Mouse (Mus musculus): Measurements from ENCODE around the gene Pnisr. TPM values are rescaled to one million over a fixed set of nuclear protein-coding genes. Genes with fewer than 3 reads are reported as not detected.
A peak's percentile ranks its signal among the peaks of the same experiment; 100 is the strongest.

Gene Pnisr
- polyA plus RNA-seq, 1 experiment = 137 TPM

GRCm38 (mm10) chr4:21857481-21857880 is 10.1 kb downstream of the Pnisr start:
- TF ChIP-seq POLR2A (IDR thresholded peaks at IDR 0.05; ENCODE audit: low read depth, low read length) (no peak), CTCF (IDR thresholded peaks at IDR 0.05; ENCODE audit: borderline replicate concordance, insufficient read depth, low read length) (no peak)
- Histone ChIP-seq H3K27ac (ENCODE audit: insufficient read depth, low read length) (no peak overlapping the region), H3K4me1 (ENCODE audit: control insufficient read depth, insufficient read depth, low read length) (no peaks in the 10 kb centered on the region), H3K4me3 (ENCODE audit: insufficient read depth, low read length) (no peak overlapping the region)

GRCm38 (mm10) chr4:21865226-21865625 is 17.8 kb downstream of the Pnisr start:
- TF ChIP-seq CTCF (IDR thresholded peaks at IDR 0.05; ENCODE audit: borderline replicate concordance, insufficient read depth, low read length) = no peak
- TF ChIP-seq POLR2A (IDR thresholded peaks at IDR 0.05; ENCODE audit: low read depth, low read length) = no peak

GRCm38 (mm10) chr4:21878776-21879175 is 31.4 kb downstream of the Pnisr start:
- H3K27ac ChIP-seq (ENCODE audit: insufficient read depth, low read length) = peak overlapping the region; percentile 28; the same call in 1 of the 2 replicates
- H3K4me1 ChIP-seq (ENCODE audit: control insufficient read depth, insufficient read depth, low read length) = peaks cover 3% of the 10 kb centered on the region
- H3K4me3 ChIP-seq (ENCODE audit: insufficient read depth, low read length) = no peak overlapping the region; the same call in 1 of the 2 replicates
- no peak for TF ChIP-seq CTCF (IDR thresholded peaks at IDR 0.05; ENCODE audit: borderline replicate concordance, insufficient read depth, low read length)
- no peak for TF ChIP-seq POLR2A (IDR thresholded peaks at IDR 0.05; ENCODE audit: low read depth, low read length)

More at GRCm38 (mm10) chr4:21865226-21865625, 17.8 kb downstream of the Pnisr start:
- Histone ChIP-seq H3K4me1 (ENCODE audit: control insufficient read depth, insufficient read depth, low read length) (no peaks in the 10 kb centered on the region), H3K4me3 (ENCODE audit: insufficient read depth, low read length) (no peak overlapping the region), H3K27ac (ENCODE audit: insufficient read depth, low read length) (no peak overlapping the region)

GRCm38 (mm10) chr4:21879565-21880220 is 32.3 kb downstream of the Pnisr start, which contains the start of gene Coq3:
Gene Coq3 (plus strand): TSS chr4:21879673.
- H3K27ac ChIP-seq (ENCODE audit: insufficient read depth, low read length) = peak within 1 kb of the TSS; percentile 90
- H3K4me3 ChIP-seq (ENCODE audit: insufficient read depth, low read length) = peak within 1 kb of the TSS; percentile 66
- TF ChIP-seq POLR2A (IDR thresholded peaks at IDR 0.05; ENCODE audit: low read depth, low read length) (peak; percentile 70), CTCF (IDR thresholded peaks at IDR 0.05; ENCODE audit: borderline replicate concordance, insufficient read depth, low read length) (no peak)
- peaks cover 3% of the 10 kb centered on the region for H3K4me1 ChIP-seq (ENCODE audit: control insufficient read depth, insufficient read depth, low read length)

GRCm38 (mm10) chr4:21882806-21883205 is 35.4 kb downstream of the Pnisr start:
- TF ChIP-seq POLR2A (IDR thresholded peaks at IDR 0.05; ENCODE audit: low read depth, low read length) (no peak), CTCF (IDR thresholded peaks at IDR 0.05; ENCODE audit: borderline replicate concordance, insufficient read depth, low read length) (no peak)
- Histone ChIP-seq H3K4me3 (ENCODE audit: insufficient read depth, low read length) (no peak overlapping the region), H3K27ac (ENCODE audit: insufficient read depth, low read length) (no peak overlapping the region), H3K4me1 (ENCODE audit: control insufficient read depth, insufficient read depth, low read length) (peaks cover 3% of the 10 kb centered on the region)

DNA sequence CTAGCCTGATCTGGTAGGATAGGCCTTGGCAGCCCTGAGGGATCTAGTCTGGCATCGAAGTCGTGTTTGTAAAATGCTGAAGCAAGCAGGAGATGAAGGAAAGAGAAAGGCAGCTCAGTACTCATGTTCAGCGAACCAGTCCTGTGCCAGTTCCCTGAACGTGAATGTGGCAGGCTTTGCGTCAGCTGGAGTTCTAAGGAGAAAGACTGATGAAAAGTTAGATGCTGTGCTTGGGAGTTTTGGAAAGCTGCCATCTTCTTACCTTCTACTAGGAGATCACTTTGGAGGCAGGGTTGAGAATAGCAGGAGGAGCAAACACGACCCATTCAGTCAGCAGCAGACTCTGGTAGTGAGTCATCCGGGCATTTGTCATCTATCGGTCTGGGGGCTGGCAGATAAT is 38.4 kb downstream of the Pnisr start:
- Histone ChIP-seq H3K4me3 (ENCODE audit: insufficient read depth, low read length) (no peak overlapping the region), H3K27ac (ENCODE audit: insufficient read depth, low read length) (no peak overlapping the region), H3K4me1 (ENCODE audit: control insufficient read depth, insufficient read depth, low read length) (no peaks in the 10 kb centered on the region)
- TF ChIP-seq CTCF (IDR thresholded peaks at IDR 0.05; ENCODE audit: borderline replicate concordance, insufficient read depth, low read length) (no peak), POLR2A (IDR thresholded peaks at IDR 0.05; ENCODE audit: low read depth, low read length) (no peak)

Other genes with a start within 250 kb of the Pnisr start
- gene Prdm13, start 161.6 kb upstream of the Pnisr start, polyA plus RNA-seq (2011; ENCODE audit: insufficient read length, low read depth, missing spikeins) = not detected in 2 replicates
- 45.0 and 49.6 TPM in 2 replicates for gene Ccnc, start 119.9 kb upstream of the Pnisr start, polyA plus RNA-seq (2011; ENCODE audit: insufficient read length, low read depth, missing spikeins)
- 23.9 and 24.6 TPM in 2 replicates for gene Usp45, start 80.4 kb upstream of the Pnisr start, polyA plus RNA-seq (2011; ENCODE audit: insufficient read length, low read depth, missing spikeins)
- gene Tstd3, start 80.4 kb upstream of the Pnisr start, polyA plus RNA-seq (2011; ENCODE audit: insufficient read length, low read depth, missing spikeins) = 15.1 and 18.3 TPM in 2 replicates
- gene Coq3, start 32.1 kb downstream of the Pnisr start, polyA plus RNA-seq (2011; ENCODE audit: insufficient read length, low read depth, missing spikeins) = 11.5 and 11.9 TPM in 2 replicates
- 16.7 and 18.2 TPM in 2 replicates for gene Faxc, start 83.7 kb downstream of the Pnisr start, polyA plus RNA-seq (2011; ENCODE audit: insufficient read length, low read depth, missing spikeins)